Mouse (Mus musculus) CH12.LX (cell line): ENCODE results near the gene Gm49416.

Source experiments
- CHD2 ChIP-seq: IDR thresholded peaks from 2 replicates; pipeline ENCODE4 v1.6.1; 2011; ENCODE audit warnings: low read length, improper control_type of control experiment
- CTCF ChIP-seq, 2 experiments: IDR thresholded peaks in 1 of 2; conservative IDR thresholded peaks in 1 of 2; 2 replicates each; pipeline ENCODE4 v1.5.1; 2011 to 2012; ENCODE audit warnings: low read depth in 2 of 2, low read length in 2 of 2, improper control_type of control experiment in 1 of 2, inconsistent platforms in 1 of 2, mild to moderate bottlenecking in 1 of 2, moderate library complexity in 1 of 2
- E2F4 ChIP-seq: IDR thresholded peaks from 2 replicates; pipeline ENCODE4 v1.6.1; 2011; ENCODE audit warnings: low read depth, low read length, improper control_type of control experiment; ENCODE audit not compliant: insufficient replicate concordance
- EP300 ChIP-seq: IDR thresholded peaks from 2 replicates; pipeline ENCODE4 v1.6.1; 2011; ENCODE audit warnings: low read length, improper control_type of control experiment
- HCFC1 ChIP-seq: IDR thresholded peaks from 2 replicates; pipeline ENCODE4 v1.6.1; 2012; ENCODE audit warnings: low read depth, mild to moderate bottlenecking, inconsistent platforms, low read length, improper control_type of control experiment
- MAZ ChIP-seq: IDR thresholded peaks from 2 replicates; pipeline ENCODE4 v1.6.1; 2012; ENCODE audit warnings: low read depth, mild to moderate bottlenecking, inconsistent platforms, low read length, improper control_type of control experiment, moderate library complexity
- MYC ChIP-seq: IDR thresholded peaks from 2 replicates; pipeline ENCODE4 v1.6.1; 2011; ENCODE audit warnings: low read depth, mild to moderate bottlenecking, improper control_type of control experiment, low read length
- NELFE ChIP-seq: IDR thresholded peaks from 2 replicates; pipeline ENCODE4 v1.6.1; 2011; ENCODE audit warnings: low read depth, low read length, improper control_type of control experiment
- POLR2A ChIP-seq: IDR thresholded peaks from 2 replicates; pipeline ENCODE4 v1.6.1; 2011; ENCODE audit warnings: low read depth, mild to moderate bottlenecking, improper control_type of control experiment, low read length
- RCOR1 ChIP-seq: conservative IDR thresholded peaks from 2 replicates; pipeline ENCODE4 v1.6.1; 2012; ENCODE audit warnings: low read depth, mild to moderate bottlenecking, inconsistent platforms, low read length, improper control_type of control experiment
- ZC3H11A ChIP-seq: IDR thresholded peaks from 2 replicates; pipeline ENCODE4 v1.6.1; 2012; ENCODE audit warnings: low read depth, mild to moderate bottlenecking, inconsistent platforms, low read length, improper control_type of control experiment
- ZMIZ1 ChIP-seq: IDR thresholded peaks from 2 replicates; pipeline ENCODE4 v1.6.1; 2012; ENCODE audit warnings: low read depth, mild to moderate bottlenecking, inconsistent platforms, low read length, improper control_type of control experiment

DNA sequence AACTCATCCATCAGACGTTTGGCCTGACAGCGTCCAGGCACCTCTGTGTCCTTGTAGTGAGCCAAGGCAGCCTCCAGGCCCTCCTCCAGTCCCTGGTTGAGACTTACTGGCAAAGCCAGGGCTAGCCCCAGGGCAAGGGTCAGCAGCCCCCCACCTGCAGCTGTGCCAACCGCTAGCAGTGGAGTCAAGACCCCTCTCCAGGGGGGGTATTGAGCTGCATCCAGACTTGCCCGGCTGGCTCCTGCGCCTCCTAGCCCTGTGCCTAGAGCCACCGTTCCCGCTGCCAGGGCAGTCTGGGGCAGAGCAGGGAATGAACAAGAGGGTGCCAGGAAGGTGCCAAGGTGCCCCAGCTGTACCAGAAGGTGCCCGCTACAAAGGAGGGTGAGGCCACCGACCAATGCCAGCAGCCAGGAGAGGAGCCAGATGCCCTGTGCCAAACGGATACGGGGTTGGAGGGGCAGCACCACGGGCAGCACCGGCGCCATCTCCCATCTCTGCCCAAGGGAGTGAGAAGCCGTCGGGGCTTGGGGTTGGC, 40.0 kb downstream of the Gm49416 start:
- TF ChIP-seq EP300 (no peak), CTCF (conservative IDR thresholded peaks at IDR 0.05 in 1 of 2, IDR thresholded peaks at IDR 0.05 in 1 of 2; ENCODE audit: low read depth in 2 of 2, low read length in 2 of 2) (no peak), CHD2 (no peak), NELFE (no peak), POLR2A (no peak), HCFC1 (no peak), MAZ (no peak), ZMIZ1 (no peak), MYC (no peak), RCOR1 (no peak), ZC3H11A (no peak), E2F4 (no peak)
